Mouse (Mus musculus): Measurements from ENCODE around the gene Aldh3b1. TPM values are rescaled to one million over a fixed set of nuclear protein-coding genes. Genes with fewer than 3 reads are reported as not detected.

The Aldh3b1 gene
- polyA plus RNA-seq, 1 experiment from 2014 or later, result 22.2 TPM

DNA sequence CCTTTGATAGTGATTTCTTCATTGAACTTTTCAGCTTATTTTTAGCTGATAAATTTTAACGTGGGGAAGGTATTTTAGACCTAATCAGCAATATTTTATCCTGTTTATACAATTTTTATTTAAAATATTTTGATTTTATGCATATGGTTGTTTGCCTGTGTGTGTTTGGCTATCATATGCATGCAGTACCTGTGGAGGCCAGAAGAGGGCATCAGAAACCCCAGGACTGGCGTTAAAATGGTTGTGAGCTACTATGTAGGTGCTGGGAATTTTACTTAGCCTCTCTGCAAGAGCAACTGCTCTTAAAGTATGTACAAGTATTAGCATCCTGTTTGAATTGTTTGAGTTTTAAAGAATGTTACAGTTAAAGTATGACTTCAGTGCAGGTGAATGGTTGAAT lies 64.6 kb downstream of the Aldh3b1 start:
- CTCF ChIA-PET, result interaction anchor here (1.0 to 2.0 kb wide), 4 partner anchors 11 to 81 kb away, joined by 3 to 10 read pairs (median 3); no protein-coding TSS in a partner anchor
- peak; percentile 68 for TF ChIP-seq CTCF (IDR thresholded peaks at IDR 0.05)
- no peak for ATAC-seq
- DNase-seq (ENCODE audit: low read depth, low spot score), result no peak
- POLR2A ChIA-PET, result interaction anchor here (0.6 kb wide), 1 partner anchor 14 kb away, joined by 4 read pairs; no protein-coding TSS in a partner anchor
- in situ Hi-C loops (cut with MboI; ENCODE audit: low pct_unique_long_range_greater_than_20kb), result no loop called here
- no peaks in the 10 kb centered on the region for H3K27me3 ChIP-seq

Other genes with a start within 250 kb of the Aldh3b1 start
- gene Lrp5, start 243.2 kb downstream of the Aldh3b1 start, polyA plus RNA-seq (2021), result 44.9 TPM
- gene 1810055G02Rik, start 221.5 kb downstream of the Aldh3b1 start, polyA plus RNA-seq (2021), result 58.9 TPM
- 35.0 TPM for gene Kmt5b, start 162.4 kb downstream of the Aldh3b1 start, polyA plus RNA-seq (2021)
- gene Chka, start 78.0 kb downstream of the Aldh3b1 start, polyA plus RNA-seq (2021), result 169 TPM
- gene Tcirg1, start 22.7 kb downstream of the Aldh3b1 start, polyA plus RNA-seq (2021), result 80.3 TPM
- 232 TPM for gene Ndufs8, start 17.0 kb downstream of the Aldh3b1 start, polyA plus RNA-seq (2021)
- not detected for gene Unc93b1, start 5.4 kb upstream of the Aldh3b1 start, polyA plus RNA-seq (2021)
- 0.17 TPM for gene Aldh3b3, start 28.8 kb upstream of the Aldh3b1 start, polyA plus RNA-seq (2021)
- 0.05 TPM for gene Aldh3b2, start 42.5 kb upstream of the Aldh3b1 start, polyA plus RNA-seq (2021)
- 3.9 TPM for gene Acy3, start 56.8 kb upstream of the Aldh3b1 start, polyA plus RNA-seq (2021)
- gene Tbx10, start 62.9 kb upstream of the Aldh3b1 start, polyA plus RNA-seq (2021), result 0.03 TPM
- gene Nudt8, start 70.8 kb upstream of the Aldh3b1 start, polyA plus RNA-seq (2021), result 35.1 TPM
- gene Gm49405, start 70.8 kb upstream of the Aldh3b1 start, polyA plus RNA-seq (2021), result 3.1 TPM
- 7.1 TPM for gene Doc2g, start 73.5 kb upstream of the Aldh3b1 start, polyA plus RNA-seq (2021)
- 231 TPM for gene Ndufv1, start 83.0 kb upstream of the Aldh3b1 start, polyA plus RNA-seq (2021)
- 1,288 TPM for gene Gstp1, start 108.2 kb upstream of the Aldh3b1 start, polyA plus RNA-seq (2021)
- gene Gstp2, start 116.2 kb upstream of the Aldh3b1 start, polyA plus RNA-seq (2021), result 379 TPM
- gene Gstp3, start 129.8 kb upstream of the Aldh3b1 start, polyA plus RNA-seq (2021), result not detected
- gene Cabp2, start 151.8 kb upstream of the Aldh3b1 start, polyA plus RNA-seq (2021), result not detected
- gene Cdk2ap2, start 167.4 kb upstream of the Aldh3b1 start, polyA plus RNA-seq (2021), result 93.8 TPM
- 109 TPM for gene Pitpnm1, start 170.2 kb upstream of the Aldh3b1 start, polyA plus RNA-seq (2021)
- gene Aip, start 196.1 kb upstream of the Aldh3b1 start, polyA plus RNA-seq (2021), result 149 TPM
- gene Gpr152, start 210.0 kb upstream of the Aldh3b1 start, polyA plus RNA-seq (2021), result not detected
- gene Cabp4, start 214.2 kb upstream of the Aldh3b1 start, polyA plus RNA-seq (2021), result 0.17 TPM
- gene Coro1b, start 218.8 kb upstream of the Aldh3b1 start, polyA plus RNA-seq (2021), result 321 TPM
- gene Ptprcap, start 223.8 kb upstream of the Aldh3b1 start, polyA plus RNA-seq (2021), result 0.62 TPM
- 43.0 TPM for gene Rps6kb2, start 233.5 kb upstream of the Aldh3b1 start, polyA plus RNA-seq (2021)
- gene Carns1, start 245.7 kb upstream of the Aldh3b1 start, polyA plus RNA-seq (2021), result 13.7 TPM

Measured in Patski (cell line).